Mouse (Mus musculus): ENCODE measurements at regions not wholly inside any gene's neighbourhood (a gene's known extent, or its start where the extent isn't known, plus 50 kb on each side); places are given as distances from the start of the nearest gene placed in this dataset.

DNA sequence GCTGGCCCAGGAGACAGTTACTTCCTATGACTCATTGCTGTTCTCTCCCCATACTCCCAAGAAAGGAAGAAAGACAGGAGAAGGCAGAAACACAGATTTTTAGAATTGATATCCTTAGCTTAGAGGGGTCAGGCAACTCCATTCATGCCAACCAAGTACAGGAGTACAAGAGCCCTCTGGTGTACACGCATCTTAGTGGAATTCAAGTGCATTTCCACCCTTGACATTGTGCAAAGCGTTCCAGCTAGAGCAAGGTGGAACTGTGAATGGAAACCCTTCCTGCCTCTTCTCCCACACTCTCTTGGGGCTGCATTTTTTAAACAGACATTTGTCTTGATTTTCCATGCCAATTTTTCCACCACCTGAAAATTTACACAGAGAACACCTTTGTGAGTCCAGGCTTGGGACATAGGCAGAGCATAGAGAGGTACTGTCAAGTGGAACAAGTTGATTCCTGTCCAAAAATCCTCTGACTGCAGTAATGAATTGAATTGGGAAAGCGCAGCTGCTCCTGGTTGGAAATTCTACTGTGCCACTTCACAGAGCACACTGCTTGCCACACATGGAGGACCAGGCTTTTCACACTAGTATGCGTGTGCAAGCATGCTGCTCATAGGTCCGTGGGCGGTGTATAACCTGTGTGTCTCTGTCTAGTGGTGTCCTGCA, 110.4 kb downstream of the Setd4 start:
- H3K9me3 ChIP-seq (replicated peaks), result peaks cover 6% of the 10 kb centered on the region; the same call in 1 of the 2 replicates
- 63% methylated on average over 6 of the region's 6 CpGs for WGBS
- no peak overlapping the region for H3K4me3 ChIP-seq (replicated peaks)
- 0 out of 2 replicates have a peak, but pooled peaks cover 4% of the 10 kb centered on the region for H3K4me1 ChIP-seq
- no peak overlapping the region for H3K4me2 ChIP-seq (replicated peaks)
- no peaks in the 10 kb centered on the region for H3K27me3 ChIP-seq
- H3K27ac ChIP-seq (replicated peaks), result 0 out of 2 replicates have a peak overlapping the region, but pooled peaks have one; percentile 11
- ATAC-seq (ENCODE audit: insufficient number of reproducible peaks, low FRiP score, low TSS enrichment, low read depth), result no peak
- no peaks in the 10 kb centered on the region for H3K36me3 ChIP-seq
- no peak overlapping the region for H3K9ac ChIP-seq

DNA sequence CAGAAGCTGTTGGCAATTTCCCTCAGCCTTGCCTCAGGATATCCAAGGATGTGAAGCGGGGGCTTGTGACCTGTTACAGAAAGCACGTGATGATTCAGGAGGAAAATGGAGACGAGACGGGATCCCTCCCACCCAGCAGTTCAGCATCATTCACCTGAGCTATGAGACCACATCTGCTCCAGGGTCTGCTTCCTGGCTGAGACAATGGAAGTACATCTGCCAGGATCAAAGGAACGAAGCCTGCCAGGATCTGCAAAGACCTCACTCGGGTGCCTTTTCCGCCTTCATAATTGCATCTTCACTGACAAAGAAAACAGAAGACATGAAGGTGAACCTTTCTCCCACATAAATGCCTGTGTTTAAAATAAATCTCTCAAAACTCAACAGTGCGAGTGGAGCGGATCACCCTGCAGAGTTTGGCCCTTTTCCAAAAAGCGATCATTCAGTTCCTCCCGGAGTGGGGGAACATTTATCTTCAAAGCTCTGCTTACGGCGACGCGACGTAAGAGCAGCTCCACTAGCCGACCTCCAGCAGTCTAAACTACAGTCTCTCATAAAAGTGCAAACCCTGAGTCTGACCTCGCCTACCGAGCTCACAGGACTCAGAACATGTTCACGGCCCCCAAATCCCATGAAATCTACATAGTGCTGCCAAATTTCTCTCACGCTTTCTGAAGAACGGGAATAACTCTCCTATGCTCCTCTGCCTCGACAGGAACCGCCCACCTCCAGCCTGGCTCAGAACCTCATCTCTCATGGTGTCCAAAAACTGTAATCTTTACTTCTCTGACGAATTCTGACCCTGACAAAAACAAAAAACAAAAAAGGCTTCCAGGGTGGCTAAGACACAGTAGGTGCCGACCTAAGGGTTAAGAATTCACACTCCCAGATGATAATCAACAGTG, 117.0 kb downstream of the Setd4 start:
- Histone ChIP-seq H3K27ac (replicated peaks) (0 out of 2 replicates have a peak overlapping the region, but pooled peaks have one; percentile 7), H3K27me3 (no peaks in the 10 kb centered on the region), H3K4me1 (peaks cover 9% of the 10 kb centered on the region), H3K4me3 (replicated peaks) (no peak overlapping the region), H3K9me3 (replicated peaks) (peaks cover 6% of the 10 kb centered on the region; the same call in 1 of the 2 replicates), H3K4me2 (replicated peaks) (peak overlapping the region; percentile 42), H3K9ac (no peak overlapping the region), H3K36me3 (no peaks in the 10 kb centered on the region)
- 39% methylated on average over 26 of the region's 26 CpGs for WGBS
- no peak for ATAC-seq (ENCODE audit: insufficient number of reproducible peaks, low FRiP score, low TSS enrichment, low read depth)

DNA sequence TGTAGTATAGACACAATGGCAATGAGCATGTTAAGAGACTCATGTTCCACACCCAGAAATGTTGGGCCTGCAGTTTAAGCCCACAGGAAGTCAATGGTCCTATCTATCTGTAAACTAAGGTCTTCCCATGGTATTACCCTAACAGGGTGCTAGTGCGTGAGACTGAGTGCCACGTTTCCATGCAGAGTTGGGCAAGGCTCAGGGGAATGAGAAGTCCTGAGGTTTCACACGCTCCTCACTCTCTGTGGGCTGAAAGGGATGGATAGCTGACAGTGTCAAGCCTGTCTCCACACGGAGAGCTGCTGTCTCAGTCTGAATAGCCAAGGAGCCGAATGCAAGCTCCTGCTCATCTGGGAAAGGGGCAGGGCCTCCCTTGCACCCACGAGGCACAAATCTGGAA, 133.9 kb downstream of the Setd4 start:
- 71% methylated on average over 6 of the region's 6 CpGs for WGBS
- Histone ChIP-seq H3K4me2 (replicated peaks) (no peak overlapping the region), H3K9me3 (replicated peaks) (no peaks in the 10 kb centered on the region), H3K36me3 (no peaks in the 10 kb centered on the region), H3K4me1 (no peaks in the 10 kb centered on the region), H3K27me3 (no peaks in the 10 kb centered on the region; the same call in 1 of the 2 replicates), H3K4me3 (replicated peaks) (no peak overlapping the region), H3K9ac (no peak overlapping the region), H3K27ac (replicated peaks) (no peak overlapping the region)
- no peak for ATAC-seq (ENCODE audit: insufficient number of reproducible peaks, low FRiP score, low TSS enrichment, low read depth)

DNA sequence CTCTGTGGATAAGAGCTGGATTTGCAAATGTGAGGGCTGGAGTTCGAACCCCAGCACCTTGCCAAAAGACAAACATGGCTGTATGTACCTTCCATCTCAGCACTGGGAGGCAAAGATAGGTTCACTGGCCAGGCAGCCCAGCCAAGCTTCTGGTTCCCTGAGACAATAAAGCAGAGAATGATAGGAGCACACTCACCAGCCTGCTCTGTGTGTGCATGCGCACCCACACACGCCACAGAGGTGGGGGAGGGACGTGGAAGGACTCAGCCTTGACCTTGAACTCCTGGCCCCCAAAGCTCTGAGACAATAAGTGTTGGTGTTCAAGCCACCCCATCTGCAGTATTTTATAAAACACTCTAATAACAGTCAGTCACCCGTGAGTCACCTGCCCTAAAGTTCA, 138.1 kb downstream of the Setd4 start:
- no peak for ATAC-seq (ENCODE audit: insufficient number of reproducible peaks, low FRiP score, low TSS enrichment, low read depth)
- no peak overlapping the region for H3K4me3 ChIP-seq (replicated peaks)
- H3K4me1 ChIP-seq, result peaks cover 12% of the 10 kb centered on the region
- no peaks in the 10 kb centered on the region for H3K36me3 ChIP-seq
- WGBS, result 85% methylated on average over 5 of the region's 5 CpGs
- H3K4me2 ChIP-seq (replicated peaks), result no peak overlapping the region
- H3K9me3 ChIP-seq (replicated peaks), result no peaks in the 10 kb centered on the region
- H3K27ac ChIP-seq (replicated peaks), result no peak overlapping the region
- H3K27me3 ChIP-seq, result no peaks in the 10 kb centered on the region; the same call in 1 of the 2 replicates
- no peak overlapping the region for H3K9ac ChIP-seq

DNA sequence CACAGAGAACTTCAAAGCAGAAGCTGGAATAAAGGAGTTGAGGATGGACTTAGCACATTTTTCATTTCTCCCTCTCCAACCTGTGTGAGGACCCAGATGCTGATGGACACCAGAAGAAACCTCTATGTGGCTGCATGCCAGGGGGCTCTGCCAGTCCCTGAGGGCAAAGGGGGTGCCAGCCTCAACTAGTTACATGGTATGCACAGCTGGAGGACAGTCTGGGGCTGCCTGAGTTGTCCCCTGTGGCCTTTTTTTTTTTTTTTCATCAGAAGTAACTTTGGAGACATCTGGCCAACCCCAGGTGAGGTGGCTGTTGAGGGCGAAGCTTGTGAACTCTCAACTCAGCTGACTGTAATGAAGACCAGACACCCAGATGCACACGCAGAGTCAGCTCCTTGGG, 139.0 kb downstream of the Setd4 start:
- Histone ChIP-seq H3K36me3 (no peaks in the 10 kb centered on the region), H3K4me3 (replicated peaks) (no peak overlapping the region), H3K4me2 (replicated peaks) (no peak overlapping the region), H3K9ac (no peak overlapping the region), H3K27ac (replicated peaks) (no peak overlapping the region), H3K27me3 (no peaks in the 10 kb centered on the region; the same call in 1 of the 2 replicates), H3K4me1 (peaks cover 12% of the 10 kb centered on the region), H3K9me3 (replicated peaks) (no peaks in the 10 kb centered on the region)
- WGBS, result 17% methylated on average over 2 of the region's 2 CpGs
- ATAC-seq (ENCODE audit: insufficient number of reproducible peaks, low FRiP score, low TSS enrichment, low read depth), result no peak

DNA sequence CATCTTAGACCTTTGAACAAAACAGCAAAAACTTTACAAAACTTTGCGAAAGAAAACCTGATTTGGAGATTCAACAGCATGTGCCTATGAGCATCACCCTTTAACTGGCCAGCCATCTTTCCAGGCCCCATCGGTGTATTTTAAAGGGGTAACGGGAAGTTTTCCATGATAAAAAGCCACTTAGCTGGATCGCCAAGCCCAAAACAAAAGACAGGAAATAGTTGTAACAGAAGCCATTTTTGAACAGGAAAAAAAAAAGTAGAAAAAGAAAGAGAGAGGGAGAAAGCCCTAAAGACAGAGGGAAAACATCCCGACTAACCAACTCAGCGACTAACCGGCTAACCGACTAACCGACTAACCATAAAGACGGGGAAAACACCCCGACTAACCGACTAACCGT, 140.5 kb downstream of the Setd4 start:
- Histone ChIP-seq H3K27me3 (peaks cover 6% of the 10 kb centered on the region; the same call in 1 of the 2 replicates), H3K9me3 (replicated peaks) (no peaks in the 10 kb centered on the region), H3K4me3 (replicated peaks) (no peak overlapping the region), H3K9ac (no peak overlapping the region), H3K4me1 (peaks cover 24% of the 10 kb centered on the region), H3K27ac (replicated peaks) (no peak overlapping the region), H3K36me3 (no peaks in the 10 kb centered on the region), H3K4me2 (replicated peaks) (no peak overlapping the region)
- 73% methylated on average over 13 of the region's 13 CpGs for WGBS
- ATAC-seq (ENCODE audit: insufficient number of reproducible peaks, low FRiP score, low TSS enrichment, low read depth), result no peak

DNA sequence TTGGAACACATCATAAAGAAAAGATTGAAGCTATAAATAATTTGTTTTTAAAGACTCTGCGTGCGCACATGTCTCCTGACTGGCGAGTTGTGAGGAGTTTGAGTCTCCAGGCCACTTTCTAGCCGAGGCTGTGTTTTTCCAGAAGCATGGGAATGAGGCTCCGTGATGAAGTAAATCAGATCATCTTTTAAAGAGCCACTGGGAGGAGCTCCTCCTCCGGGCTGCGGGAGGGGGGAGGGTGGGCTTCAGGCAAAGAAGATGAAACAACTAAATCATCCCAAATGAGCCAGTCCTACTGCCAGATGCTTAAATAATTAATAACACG, 141.6 kb downstream of the Setd4 start:
- H3K27me3 ChIP-seq, result peaks cover 6% of the 10 kb centered on the region; the same call in 1 of the 2 replicates
- 12% methylated on average over 8 of the region's 8 CpGs for WGBS
- H3K9me3 ChIP-seq (replicated peaks), result no peaks in the 10 kb centered on the region
- H3K4me3 ChIP-seq (replicated peaks), result no peak overlapping the region
- no peaks in the 10 kb centered on the region for H3K36me3 ChIP-seq
- H3K27ac ChIP-seq (replicated peaks), result 0 out of 2 replicates have a peak overlapping the region, but pooled peaks have one; percentile 11
- ATAC-seq (ENCODE audit: insufficient number of reproducible peaks, low FRiP score, low TSS enrichment, low read depth), result no peak
- no peak overlapping the region for H3K9ac ChIP-seq
- H3K4me2 ChIP-seq (replicated peaks), result no peak overlapping the region
- peaks cover 27% of the 10 kb centered on the region for H3K4me1 ChIP-seq

DNA sequence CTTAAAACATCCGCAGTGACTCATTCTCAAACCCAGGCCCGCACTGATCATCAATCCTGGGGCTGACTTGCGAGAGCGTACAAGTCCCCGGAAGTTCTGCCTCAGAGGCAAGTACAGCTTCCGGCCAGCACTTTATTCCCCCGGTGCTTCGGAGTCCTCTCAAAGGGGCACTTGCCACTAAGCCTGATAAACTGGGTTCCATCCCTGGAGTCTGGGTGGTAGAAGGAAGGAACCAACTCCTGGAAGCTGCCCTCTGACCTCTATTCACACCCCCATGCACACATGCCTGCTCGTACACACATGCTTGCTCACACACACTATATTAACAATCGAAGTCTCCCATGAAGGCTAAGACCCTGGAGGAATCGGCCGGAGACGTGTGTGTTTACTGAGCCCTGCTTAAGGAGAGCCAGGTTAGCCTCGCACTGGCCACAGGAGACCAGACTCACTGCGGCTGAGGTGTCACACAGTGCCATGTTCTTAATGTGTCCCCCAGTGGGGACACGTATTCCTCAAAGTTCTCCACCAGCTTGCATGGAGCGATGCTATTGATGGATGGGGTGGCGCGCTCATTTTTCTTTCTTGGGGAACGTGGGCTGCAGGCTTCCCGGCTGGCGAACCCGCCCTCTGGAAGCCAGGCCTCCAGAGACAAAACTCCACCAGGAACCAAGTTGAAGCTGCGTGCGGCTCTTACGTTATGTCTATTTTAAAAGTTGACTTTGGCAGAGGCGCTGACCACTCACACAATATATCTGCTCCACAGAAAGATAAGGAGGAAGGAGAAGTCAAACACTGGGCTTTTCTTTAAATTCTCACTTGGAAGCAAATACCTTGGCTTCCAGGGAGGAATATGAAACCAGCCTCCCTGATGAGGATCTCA, 142.2 kb downstream of the Setd4 start:
- H3K4me1 ChIP-seq, result peaks cover 29% of the 10 kb centered on the region
- H3K4me3 ChIP-seq (replicated peaks), result no peak overlapping the region
- no peak for ATAC-seq (ENCODE audit: insufficient number of reproducible peaks, low FRiP score, low TSS enrichment, low read depth)
- peaks cover 6% of the 10 kb centered on the region; the same call in 1 of the 2 replicates for H3K27me3 ChIP-seq
- WGBS, result 70% methylated on average over 27 of the region's 27 CpGs
- H3K9ac ChIP-seq, result no peak overlapping the region
- H3K27ac ChIP-seq (replicated peaks), result 0 out of 2 replicates have a peak overlapping the region, but pooled peaks have one; percentile 11
- H3K9me3 ChIP-seq (replicated peaks), result no peaks in the 10 kb centered on the region
- no peaks in the 10 kb centered on the region for H3K36me3 ChIP-seq
- H3K4me2 ChIP-seq (replicated peaks), result no peak overlapping the region

DNA sequence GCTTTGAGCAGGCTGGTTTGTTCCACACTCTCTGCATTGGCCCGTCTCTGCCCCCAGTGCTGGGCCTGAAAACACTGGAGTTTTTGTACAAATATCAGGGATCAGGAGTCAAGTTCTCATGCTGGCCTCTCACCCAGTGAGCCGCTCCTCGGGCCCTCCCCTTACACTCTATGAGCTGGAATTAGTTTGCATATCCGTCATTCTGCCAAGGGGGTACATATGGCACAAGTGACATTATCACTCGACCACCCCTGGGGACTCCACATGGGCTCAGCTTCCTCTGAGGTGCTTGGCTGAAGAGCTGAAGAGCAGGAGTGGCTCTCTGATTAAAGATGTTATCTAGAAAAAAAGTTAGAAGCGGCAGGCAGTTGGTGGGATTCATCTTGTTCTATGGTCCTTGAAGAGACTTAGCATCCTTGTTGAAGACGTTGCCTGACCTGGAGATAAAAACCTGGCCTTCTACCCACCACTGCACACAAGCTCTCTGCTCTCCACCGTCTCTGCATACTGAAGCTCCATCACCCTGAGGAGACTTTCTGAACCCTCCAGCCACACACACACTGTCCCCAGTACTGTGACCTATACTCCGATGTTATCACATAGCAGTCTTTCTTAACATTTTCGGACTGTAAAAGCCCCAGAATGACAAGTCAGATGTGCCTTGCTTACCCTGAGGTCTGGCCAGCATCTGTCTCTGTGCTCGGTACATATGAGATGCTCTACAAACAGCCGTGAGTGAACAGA, 144.2 kb downstream of the Setd4 start:
- no peak overlapping the region for H3K4me2 ChIP-seq (replicated peaks)
- H3K4me3 ChIP-seq (replicated peaks), result no peak overlapping the region
- H3K4me1 ChIP-seq, result peaks cover 32% of the 10 kb centered on the region
- H3K36me3 ChIP-seq, result no peaks in the 10 kb centered on the region
- no peaks in the 10 kb centered on the region for H3K9me3 ChIP-seq (replicated peaks)
- no peak overlapping the region for H3K9ac ChIP-seq
- WGBS, result 46% methylated on average over 12 of the region's 12 CpGs
- ATAC-seq (ENCODE audit: insufficient number of reproducible peaks, low FRiP score, low TSS enrichment, low read depth), result no peak
- no peak overlapping the region for H3K27ac ChIP-seq (replicated peaks)
- 0 out of 2 replicates have a peak, but pooled peaks cover 6% of the 10 kb centered on the region for H3K27me3 ChIP-seq
